Comparison of ENCODE assay signal across 24 mouse cellular contexts in the genomic region with DNA sequence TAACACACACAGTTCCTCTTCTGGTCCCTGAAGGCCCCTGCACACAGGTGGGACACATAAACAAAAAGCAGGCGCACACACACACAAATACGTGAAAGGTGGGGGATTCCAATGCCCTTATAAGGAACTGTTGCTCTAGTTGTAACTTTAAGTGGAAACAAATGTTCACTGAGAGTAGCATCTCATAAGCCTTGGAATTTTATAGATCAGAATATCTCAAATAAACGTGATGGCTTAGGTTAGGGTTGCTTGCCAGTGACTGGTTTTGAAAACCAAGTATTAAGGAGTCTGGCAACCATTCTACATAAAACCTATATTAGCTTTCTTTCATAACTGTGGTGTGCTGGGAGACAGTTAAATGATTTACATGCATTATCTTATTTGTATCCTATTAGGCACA.
"Had no signal": no experiment of that assay in that cellular context is flagged by ENCODE, and none has a peak within 500 bp of the region (broad histone marks: within the 10 kb centered on the region; RNA-seq: fewer than 3 reads in every experiment).

No protein-coding gene starts in this region.

- DNase-seq: gastrocnemius, postnatal 14 days; gastrocnemius, postnatal 36 days; heart, adult 2 months; heart, postnatal 14 days; heart, postnatal 4 days; kidney, adult 18-20 months; kidney, adult 8-10 months; kidney, postnatal 10 days; kidney, postnatal 25 days; kidney, postnatal 4 days had no signal

- H3K9ac ChIP-seq: heart, embryonic 13.5 days; heart, embryonic 15.5 days; hindbrain, embryonic 12.5 days; hindbrain, embryonic 14.5 days; intestine, embryonic 15.5 days; limb, embryonic 15.5 days; liver, embryonic 12.5 days had no signal

- H3K4me1 ChIP-seq: hindbrain, embryonic 10.5 days; hindbrain, embryonic 12.5 days; intestine, embryonic 15.5 days; liver, embryonic 12.5 days had no signal

- H3K9me3 ChIP-seq: heart, embryonic 13.5 days; heart, embryonic 15.5 days; hindbrain, embryonic 10.5 days; hindbrain, embryonic 12.5 days; intestine, embryonic 15.5 days; limb, embryonic 15.5 days; liver, embryonic 12.5 days had no signal

- H3K4me2 ChIP-seq: heart, embryonic 11.5 days; heart, embryonic 13.5 days; heart, embryonic 15.5 days; hindbrain, embryonic 12.5 days; hindbrain, embryonic 14.5 days; intestine, embryonic 15.5 days; limb, embryonic 15.5 days; liver, embryonic 12.5 days had no signal

- H3K4me3 ChIP-seq: heart, adult 2 months; heart, embryonic 13.5 days; heart, embryonic 15.5 days; hindbrain, embryonic 10.5 days; hindbrain, embryonic 12.5 days; intestine, embryonic 15.5 days; layer of hippocampus, adult 2 months; left cerebral cortex, adult 2 months; limb, embryonic 15.5 days; liver, embryonic 12.5 days had no signal

- ATAC-seq: hindbrain, embryonic 16.5 days; inflammation-experienced regulatory T-cells, adult 6 months; intestine, postnatal 0 days; liver, embryonic 12.5 days had no signal

- H3K27me3 ChIP-seq: heart, embryonic 13.5 days; heart, embryonic 15.5 days; hindbrain, embryonic 12.5 days; intestine, embryonic 15.5 days; limb, embryonic 15.5 days; liver, embryonic 12.5 days had no signal

- H3K36me3 ChIP-seq: heart, embryonic 13.5 days; heart, embryonic 15.5 days; hindbrain, embryonic 10.5 days; hindbrain, embryonic 12.5 days; intestine, embryonic 15.5 days; limb, embryonic 15.5 days; liver, embryonic 12.5 days had no signal

- H3K27ac ChIP-seq: heart, adult 2 months; heart, embryonic 13.5 days; heart, embryonic 15.5 days; hindbrain, embryonic 10.5 days; hindbrain, embryonic 12.5 days; hindbrain, embryonic 14.5 days; intestine, embryonic 15.5 days; layer of hippocampus, adult 2 months; left cerebral cortex, adult 2 months; limb, embryonic 15.5 days; liver, embryonic 12.5 days had no signal
